Mouse (Mus musculus) midbrain, postnatal 0 days (tissue): ENCODE data around the gene Fibp. TPM values are rescaled to one million over a fixed set of nuclear protein-coding genes. Genes with fewer than 3 reads are reported as not detected.

Experiments used
- ATAC-seq: fragments of 200-750 bp; cut with Nextera tagmentation; 2 replicates; pipeline ENCODE4 v1.8.0; 2017; ENCODE audit warnings: moderate number of reproducible peaks, mild to moderate bottlenecking, moderate TSS enrichment, moderate library complexity; ENCODE audit not compliant: low FRiP score
- DNase-seq: peaks from one replicate; pipeline ENCODE4 v3.0.0-alpha.2; 2015; ENCODE audit warnings: low spot score
- H3K27ac ChIP-seq: fragments of 300-500 bp; sonication (generic); 2 replicates; pipeline ENCODE4 v1.5.1; 2014; ENCODE audit warnings: low read depth, mild to moderate bottlenecking, low read length, mixed read lengths
- H3K27me3 ChIP-seq: fragments of 300-500 bp; sonication (generic); 2 replicates; pipeline ENCODE4 v1.6.1; 2014; ENCODE audit warnings: low read length, control low read depth, mixed read lengths; ENCODE audit not compliant: insufficient read depth
- H3K36me3 ChIP-seq: fragments of 300-500 bp; sonication (generic); 2 replicates; pipeline ENCODE4 v1.6.1; 2014; ENCODE audit warnings: low read length, control low read depth, mixed read lengths; ENCODE audit not compliant: insufficient read depth
- H3K4me1 ChIP-seq: fragments of 300-500 bp; sonication (generic); 2 replicates; pipeline ENCODE4 v1.6.1; 2014; ENCODE audit warnings: mild to moderate bottlenecking, control low read depth, antibody characterized with exemption, low read length, mixed read lengths; ENCODE audit not compliant: insufficient read depth
- H3K4me2 ChIP-seq: fragments of 300-500 bp; sonication (generic); 2 replicates; pipeline ENCODE4 v1.6.1; 2014; ENCODE audit warnings: low read depth, mild to moderate bottlenecking, low read length, mixed read lengths; ENCODE audit not compliant: poor library complexity, severe bottlenecking
- H3K4me3 ChIP-seq: fragments of 300-500 bp; sonication (generic); 2 replicates; pipeline ENCODE4 v1.5.1; 2014; ENCODE audit warnings: low read depth, mild to moderate bottlenecking, low read length, moderate library complexity
- H3K9ac ChIP-seq: fragments of 300-500 bp; sonication (generic); replicated peaks from 2 replicates; pipeline ENCODE4 v1.6.1; 2014; ENCODE audit warnings: mild to moderate bottlenecking, low read length, moderate library complexity, mixed read lengths; ENCODE audit not compliant: poor library complexity, severe bottlenecking
- H3K9me3 ChIP-seq: fragments of 300-500 bp; sonication (generic); 2 replicates; pipeline ENCODE4 v1.6.1; 2016; ENCODE audit warnings: low read length, control low read depth
- CTCF ChIP-seq: IDR thresholded peaks from 2 replicates; pipeline ENCODE4 v1.5.1; 2016; ENCODE audit warnings: antibody characterized with exemption, mild to moderate bottlenecking
- WGBS: fragments of 180-500 bp; shearing (Covaris S2); extraction: QIAGEN DNeasy Blood & Tissue Kit; methylation state at CpG from one replicate; pipeline ENCODE4 v1.1.7; 2014; 5-methylcytosine and 5-hydroxymethylcytosine counted together
- polyA plus RNA-seq: library from polyadenylated mRNA; unstranded; fragments of >200 nt; fragmentation: Nextera tagmentation; extraction: Ambion mirVana; gene quantifications from 2 replicates; pipeline ENCODE4 v1.2.1, GENCODE M21; 2015
- total RNA-seq: library from RNA; depleted of rRNA; stranded (reverse); fragments of >200 nt; gene quantifications from 2 replicates; pipeline ENCODE4 v1.2.3, GENCODE M21; 2014

The Fibp gene
- total and polyA plus RNA-seq, 2 experiments from 2014 or later: 122 to 174 TPM

- Histone ChIP-seq H3K4me2 (peak overlapping the region; percentile 92), H3K27me3 (no peaks in the 10 kb centered on the region), H3K9me3 (no peaks in the 10 kb centered on the region), H3K36me3 (0 out of 2 replicates have a peak, but pooled peaks cover 4% of the 10 kb centered on the region), H3K9ac (peak overlapping the region; percentile 91), H3K27ac (peak overlapping the region; percentile 98), H3K4me3 (peak overlapping the region; percentile 80), H3K4me1 (peaks cover 18% of the 10 kb centered on the region)
- under 1% methylated on average over 66 of the region's 70 CpGs for WGBS
- peak; percentile 40 for TF ChIP-seq CTCF
- ATAC-seq (peak; percentile 89), DNase-seq (peak; percentile 97)
Observed at GRCm38 (mm10) chr19:5456922-5457745, 3.3 kb upstream of the Fibp start.

GRCm38 (mm10) chr19:5457746-5458442, 2.5 kb upstream of the Fibp start, which contains the start of gene Ccdc85b:
TSS of gene Ccdc85b (minus strand) at chr19:5457894.
- Histone ChIP-seq H3K4me3 (peak within 1 kb of the TSS; percentile 80), H3K36me3 (peaks cover 10% of the 10 kb centered on the region; the same call in 1 of the 2 replicates), H3K9ac (peak within 1 kb of the TSS; percentile 91), H3K27ac (peak within 1 kb of the TSS; percentile 98), H3K27me3 (no peaks in the 10 kb centered on the region), H3K4me2 (peak within 1 kb of the TSS; percentile 92), H3K9me3 (no peaks in the 10 kb centered on the region), H3K4me1 (peaks cover 18% of the 10 kb centered on the region)
- 13% methylated on average over 14 of the region's 14 CpGs for WGBS
- no peak for TF ChIP-seq CTCF
- DNase-seq: no peak
- ATAC-seq: no peak

GRCm38 (mm10) chr19:5459019-5459418, 1.4 kb upstream of the Fibp start:
- DNase-seq (no peak), ATAC-seq (no peak)
- H3K4me2 ChIP-seq: no peak overlapping the region
- H3K4me3 ChIP-seq: no peak overlapping the region
- TF ChIP-seq CTCF: no peak
- no peaks in the 10 kb centered on the region for H3K9me3 ChIP-seq
- no peak overlapping the region for H3K27ac ChIP-seq
- no peaks in the 10 kb centered on the region for H3K27me3 ChIP-seq
- WGBS: 68% methylated on average over 7 of the region's 7 CpGs
- peaks cover 17% of the 10 kb centered on the region for H3K36me3 ChIP-seq
- peaks cover 18% of the 10 kb centered on the region for H3K4me1 ChIP-seq
- no peak overlapping the region for H3K9ac ChIP-seq

- WGBS: 30% methylated on average over 3 of the region's 3 CpGs
- no peaks in the 10 kb centered on the region for H3K9me3 ChIP-seq
- H3K4me2 ChIP-seq: peak overlapping the region; percentile 94
- peaks cover 18% of the 10 kb centered on the region for H3K4me1 ChIP-seq
- no peak for TF ChIP-seq CTCF
- ATAC-seq (no peak), DNase-seq (no peak)
- no peaks in the 10 kb centered on the region for H3K27me3 ChIP-seq
- peak overlapping the region; percentile 77 for H3K9ac ChIP-seq
- peaks cover 12% of the 10 kb centered on the region for H3K36me3 ChIP-seq
- peak overlapping the region; percentile 76 for H3K27ac ChIP-seq
- peak overlapping the region; percentile 74 for H3K4me3 ChIP-seq
Observed at GRCm38 (mm10) chr19:5459896-5460295, 519 bp upstream of the Fibp start.

- no peaks in the 10 kb centered on the region for H3K27me3 ChIP-seq
- 86% methylated on average over 6 of the region's 6 CpGs for WGBS
- peak overlapping the region; percentile 77 for H3K9ac ChIP-seq
- H3K36me3 ChIP-seq: peaks cover 25% of the 10 kb centered on the region
- no peak for DNase-seq
- H3K4me2 ChIP-seq: peak overlapping the region; percentile 94
- ATAC-seq: no peak
- peaks cover 5% of the 10 kb centered on the region for H3K4me1 ChIP-seq
- no peak for TF ChIP-seq CTCF
- no peaks in the 10 kb centered on the region for H3K9me3 ChIP-seq
- no peak overlapping the region for H3K27ac ChIP-seq
- H3K4me3 ChIP-seq: peak overlapping the region; percentile 74
Observed at GRCm38 (mm10) chr19:5461411-5461810, 996 bp downstream of the Fibp start.

GRCm38 (mm10) chr19:5463212-5463611, 2.8 kb downstream of the Fibp start:
- ATAC-seq (no peak), DNase-seq (no peak)
- Histone ChIP-seq H3K27me3 (no peaks in the 10 kb centered on the region), H3K9me3 (no peaks in the 10 kb centered on the region), H3K9ac (no peak overlapping the region), H3K27ac (no peak overlapping the region), H3K4me2 (no peak overlapping the region), H3K36me3 (peaks cover 36% of the 10 kb centered on the region), H3K4me1 (peaks cover 5% of the 10 kb centered on the region; the same call in 1 of the 2 replicates), H3K4me3 (no peak overlapping the region)
- 94% methylated on average over 9 of the region's 9 CpGs for WGBS
- no peak for TF ChIP-seq CTCF
